In the genomic region with DNA sequence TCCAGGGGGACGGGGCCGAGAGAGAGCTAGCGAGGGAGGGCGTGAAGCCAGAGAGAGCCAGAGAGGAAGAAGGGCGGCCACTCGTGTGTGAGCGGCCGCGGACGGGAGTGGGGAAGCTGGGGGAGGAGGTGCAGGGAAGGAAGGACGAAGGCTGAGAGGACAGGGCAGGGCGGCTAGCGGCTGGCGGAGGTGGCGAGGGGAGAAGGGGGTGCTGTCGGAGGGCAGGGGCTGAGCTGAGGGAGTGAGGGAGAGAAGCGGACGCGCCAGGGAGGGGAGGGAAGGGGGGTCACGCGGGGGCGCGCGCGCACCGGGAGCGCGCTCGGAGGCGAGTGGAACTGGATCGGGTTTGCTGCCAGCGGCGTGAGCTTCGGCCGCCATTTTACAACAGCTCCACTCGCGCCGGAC, we compare ENCODE assay signal across 8 mouse cellular contexts. TPM values are rescaled to one million over a fixed set of nuclear protein-coding genes. Genes with fewer than 3 reads are reported as not detected.
A peak's percentile ranks its signal among the peaks of the same experiment; 100 is the strongest.
DNase-seq lines count a peak whose midpoint lies in the region; ATAC-seq and TF ChIP-seq lines count a peak whose summit lies in the region.
"Not testable (repeated sequence)": the region's sequence is repeated elsewhere in the genome, so short reads cannot be mapped to it uniquely, and the experiment has no call there.

No protein-coding gene starts in this region.

- H3K27me3 ChIP-seq in embryonic facial prominence, embryonic 13.5 days; intestine, embryonic 14.5 days (replicated peaks; ENCODE audit: control insufficient read depth, insufficient read depth, low read length); limb, embryonic 13.5 days: not testable (repeated sequence)

- not testable (repeated sequence) for H3K27ac ChIP-seq in embryonic facial prominence, embryonic 13.5 days; intestine, embryonic 14.5 days (ENCODE audit: low read depth); limb, embryonic 13.5 days

- peak; percentile 90 for ATAC-seq in embryonic facial prominence, embryonic 13.5 days (ENCODE audit: insufficient number of reproducible peaks, insufficient read depth, low FRiP score, low TSS enrichment, low read depth)
- peak; percentile 99 for ATAC-seq in intestine, embryonic 14.5 days (replicated peaks; ENCODE audit: low FRiP score, low TSS enrichment, low read depth)
- peak; percentile 98 for ATAC-seq in limb, embryonic 13.5 days (ENCODE audit: low FRiP score, low read depth)
- ATAC-seq in megakaryocyte-erythroid progenitor cell, adult 5-6 weeks (replicated peaks; ENCODE audit: low FRiP score, low TSS enrichment, poor library complexity, severe bottlenecking), result peak; percentile 99

- peak overlapping the region; percentile 52 for H3K4me2 ChIP-seq in embryonic facial prominence, embryonic 13.5 days
- peak overlapping the region; percentile 41 for H3K4me2 ChIP-seq in intestine, embryonic 14.5 days (ENCODE audit: low read length)
- peak overlapping the region; percentile 54 for H3K4me2 ChIP-seq in limb, embryonic 13.5 days (replicated peaks)

- TF ChIP-seq CTCF in brain, embryonic 14.5 days (IDR thresholded peaks at IDR 0.05; ENCODE audit: borderline replicate concordance, extremely low read depth, insufficient read depth, insufficient read length), result not testable (repeated sequence)

- H3K4me1 ChIP-seq in embryonic facial prominence, embryonic 13.5 days; intestine, embryonic 14.5 days (replicated peaks; ENCODE audit: control insufficient read depth, insufficient read depth, low read length); limb, embryonic 13.5 days: not testable (repeated sequence)

- DNase-seq in brain, embryonic 14.5 days (ENCODE audit: low read depth), result peak; percentile 28
- peak; percentile 17 to 20 for DNase-seq in heart, adult 9 months (ENCODE audit: low spot score in 2 of 2)
- peak; percentile 72 for DNase-seq in intestine, embryonic 14.5 days (ENCODE audit: low spot score)
- peak; percentile 14 for DNase-seq in retina, postnatal 7 days (ENCODE audit: low read depth, low spot score)
- DNase-seq in urinary bladder, postnatal 25 days (ENCODE audit: low spot score), result peak; percentile 6

- not testable (repeated sequence) for H3K36me3 ChIP-seq in embryonic facial prominence, embryonic 13.5 days; intestine, embryonic 14.5 days (ENCODE audit: control insufficient read depth, insufficient read depth, low read length); limb, embryonic 13.5 days

- WGBS in embryonic facial prominence, embryonic 13.5 days, result 2% methylated on average over 16 of the region's 38 CpGs
- WGBS in intestine, embryonic 14.5 days, result 2% methylated on average over 12 of the region's 38 CpGs
- WGBS in limb, embryonic 13.5 days, result 1% methylated on average over 11 of the region's 38 CpGs

- H3K9me3 ChIP-seq in embryonic facial prominence, embryonic 13.5 days; intestine, embryonic 14.5 days (ENCODE audit: control insufficient read depth, low read length); limb, embryonic 13.5 days: not testable (repeated sequence)

- not testable (repeated sequence) for TF ChIP-seq POLR2A in brain, embryonic 14.5 days (IDR thresholded peaks at IDR 0.05; ENCODE audit: borderline replicate concordance, extremely low read depth, insufficient read depth, insufficient read length, poor library complexity, severe bottlenecking)

- peak overlapping the region; percentile 41 for H3K4me3 ChIP-seq in embryonic facial prominence, embryonic 13.5 days
- peak overlapping the region; percentile 29 for H3K4me3 ChIP-seq in intestine, embryonic 14.5 days (ENCODE audit: low read depth, low read length)
- H3K4me3 ChIP-seq in limb, embryonic 13.5 days, result peak overlapping the region; percentile 41

- not testable (repeated sequence) for H3K9ac ChIP-seq in embryonic facial prominence, embryonic 13.5 days
- H3K9ac ChIP-seq in intestine, embryonic 14.5 days (ENCODE audit: low read length), result peak overlapping the region; percentile 30
- H3K9ac ChIP-seq in limb, embryonic 13.5 days, result peak overlapping the region; percentile 57; the same call in 1 of the 2 replicates

RNA-seq across cellular contexts. Expression of a gene that starts 9.7 kb away (rescaled TPM):
- not detected in 2 replicates for polyA plus RNA-seq in brain, embryonic 14.5 days (2012; rRNA removed)
- polyA plus RNA-seq in embryonic facial prominence, embryonic 13.5 days (2015; fragmentation: Nextera tagmentation; extraction: Ambion mirVana), result not detected in 2 replicates
- not detected in 2 replicates for polyA plus RNA-seq in intestine, embryonic 14.5 days (2014; fragmentation: Nextera tagmentation; extraction: Ambion mirVana)
- not detected in 2 replicates for polyA plus RNA-seq in limb, embryonic 13.5 days (2015; fragmentation: Nextera tagmentation; extraction: Ambion mirVana)
- not detected in 2 replicates for total RNA-seq in megakaryocyte-erythroid progenitor cell, adult 5-6 weeks (2014; fragmentation: Nextera tagmentation)
- total RNA-seq in megakaryocyte-erythroid progenitor cell, adult 5-6 weeks (2017), result not detected in 2 replicates

RNA-seq across cellular contexts. Expression of a gene that starts 40.1 kb away (rescaled TPM):
- not detected in 2 replicates for polyA plus RNA-seq in brain, embryonic 14.5 days (2012; rRNA removed)
- polyA plus RNA-seq in embryonic facial prominence, embryonic 13.5 days (2015; fragmentation: Nextera tagmentation; extraction: Ambion mirVana), result not detected in 2 replicates
- 4.6 and 8.3 TPM in 2 replicates for polyA plus RNA-seq in intestine, embryonic 14.5 days (2014; fragmentation: Nextera tagmentation; extraction: Ambion mirVana)
- polyA plus RNA-seq in limb, embryonic 13.5 days (2015; fragmentation: Nextera tagmentation; extraction: Ambion mirVana), result not detected in 2 replicates
- total RNA-seq in megakaryocyte-erythroid progenitor cell, adult 5-6 weeks (2014; fragmentation: Nextera tagmentation), result not detected in 2 replicates
- not detected in 2 replicates for total RNA-seq in megakaryocyte-erythroid progenitor cell, adult 5-6 weeks (2017)

RNA-seq across cellular contexts. Expression of a gene that starts 44.1 kb away (rescaled TPM):
- not detected in 2 replicates for polyA plus RNA-seq in brain, embryonic 14.5 days (2012; rRNA removed)
- not detected in 2 replicates for polyA plus RNA-seq in embryonic facial prominence, embryonic 13.5 days (2015; fragmentation: Nextera tagmentation; extraction: Ambion mirVana)
- polyA plus RNA-seq in intestine, embryonic 14.5 days (2014; fragmentation: Nextera tagmentation; extraction: Ambion mirVana), result not detected in 2 replicates
- not detected in 2 replicates for polyA plus RNA-seq in limb, embryonic 13.5 days (2015; fragmentation: Nextera tagmentation; extraction: Ambion mirVana)
- not detected in 2 replicates for total RNA-seq in megakaryocyte-erythroid progenitor cell, adult 5-6 weeks (2014; fragmentation: Nextera tagmentation)
- total RNA-seq in megakaryocyte-erythroid progenitor cell, adult 5-6 weeks (2017), result not detected in 2 replicates

Comparison
In these comparisons a context has a peak if more than half of its experiments do, and no peak if none do; other contexts are left out.
1. DNase-seq: peak in every context shown above with its lines; median percentile 72 in intestine, embryonic 14.5 days; 28 in brain, embryonic 14.5 days; 18 in heart, adult 9 months; 14 in retina, postnatal 7 days; 6 in urinary bladder, postnatal 25 days.